Mouse (Mus musculus) heart, embryonic 16.5 days (tissue): ENCODE measurements at regions not wholly inside any gene's neighbourhood (a gene's known extent, or its start where the extent isn't known, plus 50 kb on each side); places are given as distances from the start of the nearest gene placed in this dataset.

ENCODE experiments used
- ATAC-seq: fragments of 200-750 bp; cut with Nextera tagmentation; replicated peaks from 2 replicates; pipeline ENCODE4 v1.8.0; 2017; ENCODE audit warnings: moderate number of reproducible peaks; ENCODE audit not compliant: insufficient read depth, low FRiP score; ENCODE audit errors: extremely low read depth
- H3K27ac ChIP-seq: fragments of 300-500 bp; sonication (generic); 2 replicates; pipeline ENCODE4 v1.5.1; 2014; ENCODE audit warnings: mild to moderate bottlenecking, low read length, control low read depth, moderate library complexity
- H3K27me3 ChIP-seq: fragments of 300-500 bp; sonication (generic); 2 replicates; pipeline ENCODE4 v1.6.1; 2014; ENCODE audit warnings: low read length, mixed read lengths; ENCODE audit not compliant: control insufficient read depth, insufficient read depth
- H3K36me3 ChIP-seq: fragments of 300-500 bp; sonication (generic); 2 replicates; pipeline ENCODE4 v1.6.1; 2014; ENCODE audit not compliant: control insufficient read depth, insufficient read depth
- H3K4me1 ChIP-seq: fragments of 300-500 bp; sonication (generic); 2 replicates; pipeline ENCODE4 v1.6.1; 2014; ENCODE audit warnings: low read length, mixed read lengths; ENCODE audit not compliant: control insufficient read depth, insufficient read depth
- H3K4me2 ChIP-seq: fragments of 300-500 bp; sonication (generic); 2 replicates; pipeline ENCODE4 v1.6.1; 2014; ENCODE audit warnings: low read depth, mild to moderate bottlenecking, control low read depth, low read length
- H3K4me3 ChIP-seq: fragments of 300-500 bp; sonication (generic); 2 replicates; pipeline ENCODE4 v1.5.1; 2014; ENCODE audit warnings: mild to moderate bottlenecking, control low read depth, low read length
- H3K9ac ChIP-seq: fragments of 300-500 bp; sonication (generic); 2 replicates; pipeline ENCODE4 v1.6.1; 2014; ENCODE audit warnings: low read length, control low read depth
- H3K9me3 ChIP-seq: fragments of 300-500 bp; sonication (generic); replicated peaks from 2 replicates; pipeline ENCODE4 v1.6.1; 2016; ENCODE audit warnings: low read length; ENCODE audit not compliant: control insufficient read depth
- WGBS: fragments of 180-500 bp; shearing (Covaris S2); extraction: QIAGEN DNeasy Blood & Tissue Kit; methylation state at CpG from one replicate; pipeline ENCODE4 v1.1.7; 2014; 5-methylcytosine and 5-hydroxymethylcytosine counted together

- Histone ChIP-seq H3K4me1 (no peaks in the 10 kb centered on the region), H3K4me2 (no peak overlapping the region), H3K9ac (no peak overlapping the region), H3K4me3 (no peak overlapping the region), H3K27ac (no peak overlapping the region), H3K9me3 (no peaks in the 10 kb centered on the region), H3K27me3 (no peaks in the 10 kb centered on the region), H3K36me3 (no peaks in the 10 kb centered on the region)
- 74% methylated on average over 5 of the region's 5 CpGs for WGBS
- no peak for ATAC-seq
Measured at GRCm38 (mm10) chr2:138048341-138048740, 208.0 kb upstream of the Btbd3 start.

DNA sequence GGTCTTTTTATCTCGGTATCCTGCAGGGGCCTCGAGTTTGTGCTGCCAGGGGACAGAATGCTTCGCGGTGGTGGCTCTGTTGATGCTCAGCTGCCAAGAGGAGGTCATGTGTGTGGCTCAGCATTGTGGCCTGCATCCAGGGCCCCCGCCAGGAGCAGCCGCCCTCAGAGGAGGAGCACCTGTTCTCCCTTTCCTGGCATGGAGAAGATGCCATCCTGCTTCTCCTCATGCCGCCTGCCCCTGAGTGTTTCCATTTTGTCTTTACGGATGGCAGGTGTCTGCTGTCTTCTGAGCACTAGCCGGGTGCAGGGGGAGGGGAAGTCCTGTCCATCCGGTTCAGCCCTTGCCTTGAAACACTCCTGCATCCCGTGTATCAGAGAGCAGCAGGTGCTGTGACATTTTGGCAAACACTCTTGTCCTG lies 208.6 kb upstream of the Btbd3 start:
- no peak for ATAC-seq
- WGBS = 27% methylated on average over 10 of the region's 11 CpGs
- no peak overlapping the region for H3K4me2 ChIP-seq
- no peaks in the 10 kb centered on the region for H3K36me3 ChIP-seq
- H3K27me3 ChIP-seq = no peaks in the 10 kb centered on the region
- no peak overlapping the region for H3K27ac ChIP-seq
- no peaks in the 10 kb centered on the region for H3K9me3 ChIP-seq
- H3K4me1 ChIP-seq = no peaks in the 10 kb centered on the region
- H3K4me3 ChIP-seq = no peak overlapping the region
- H3K9ac ChIP-seq = no peak overlapping the region

GRCm38 (mm10) chr2:138047361-138047760 lies 209.0 kb upstream of the Btbd3 start:
- no peak overlapping the region for H3K4me2 ChIP-seq
- no peak overlapping the region for H3K4me3 ChIP-seq
- H3K9me3 ChIP-seq = no peaks in the 10 kb centered on the region
- H3K4me1 ChIP-seq = no peaks in the 10 kb centered on the region
- no peaks in the 10 kb centered on the region for H3K27me3 ChIP-seq
- no peak overlapping the region for H3K9ac ChIP-seq
- no peak for ATAC-seq
- no peaks in the 10 kb centered on the region for H3K36me3 ChIP-seq
- H3K27ac ChIP-seq = no peak overlapping the region
- WGBS = 55% methylated on average over 10 of the region's 10 CpGs

- ATAC-seq = no peak
- Histone ChIP-seq H3K4me3 (no peak overlapping the region), H3K27ac (no peak overlapping the region), H3K36me3 (no peaks in the 10 kb centered on the region), H3K4me1 (no peaks in the 10 kb centered on the region), H3K4me2 (no peak overlapping the region), H3K27me3 (no peaks in the 10 kb centered on the region), H3K9me3 (no peaks in the 10 kb centered on the region), H3K9ac (no peak overlapping the region)
- 89% methylated on average over 3 of the region's 3 CpGs for WGBS
Measured at GRCm38 (mm10) chr2:138046918-138047317, 209.4 kb upstream of the Btbd3 start.

DNA sequence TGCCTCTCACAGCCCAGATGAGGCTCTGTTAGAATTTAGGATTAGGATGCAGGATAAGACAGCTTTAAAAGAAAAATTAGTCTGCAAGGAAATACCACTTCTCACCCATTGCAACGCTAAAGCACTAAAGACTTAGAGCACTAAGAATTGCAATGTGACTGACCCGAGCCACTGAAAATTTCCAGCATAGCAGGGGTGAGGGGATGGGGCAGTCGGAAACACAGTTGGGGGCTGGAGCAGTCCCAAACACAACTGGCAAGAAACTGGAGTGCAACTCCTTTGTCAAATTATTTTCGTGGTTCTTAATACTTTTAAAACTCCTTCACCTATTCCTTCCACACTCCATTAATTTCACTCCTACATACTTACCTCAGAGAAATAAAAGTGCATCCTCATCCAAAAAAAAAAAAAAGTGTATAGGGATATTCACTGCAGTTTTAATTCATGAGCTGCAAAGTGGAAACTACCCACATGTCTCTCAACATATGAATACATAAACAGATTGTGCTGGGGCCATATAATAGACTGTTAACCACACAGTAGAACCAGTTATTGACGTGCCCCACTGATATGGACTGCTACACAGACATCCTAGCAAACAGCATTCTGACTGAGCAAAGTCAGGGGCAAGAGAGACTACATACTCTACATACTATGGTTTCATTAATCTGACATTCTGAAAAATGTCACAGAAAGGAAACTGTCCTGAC lies 210.3 kb upstream of the Btbd3 start:
- ATAC-seq = no peak
- Histone ChIP-seq H3K9me3 (no peaks in the 10 kb centered on the region), H3K27ac (no peak overlapping the region), H3K27me3 (no peaks in the 10 kb centered on the region), H3K4me2 (no peak overlapping the region), H3K36me3 (no peaks in the 10 kb centered on the region), H3K9ac (no peak overlapping the region), H3K4me1 (no peaks in the 10 kb centered on the region), H3K4me3 (no peak overlapping the region)
- WGBS = 41% methylated on average over 5 of the region's 5 CpGs

DNA sequence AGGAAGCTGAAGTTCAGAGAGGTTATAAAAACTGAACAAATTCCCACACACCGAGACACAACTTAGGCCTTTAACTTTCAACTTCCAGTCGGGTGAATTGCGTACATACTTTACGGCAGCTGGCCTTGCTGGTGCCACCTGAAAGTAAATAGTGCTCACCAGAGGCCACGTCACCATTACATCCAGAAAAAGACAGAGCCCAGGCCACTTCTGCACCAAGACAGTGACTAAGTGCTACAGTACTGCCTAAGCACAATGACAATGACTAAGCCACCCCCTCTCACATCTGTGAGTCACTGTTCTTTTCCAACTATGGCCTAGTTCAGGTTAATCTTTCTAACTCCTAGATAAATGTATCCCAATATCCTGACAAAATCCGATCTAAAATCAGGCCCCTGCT lies 215.7 kb upstream of the Btbd3 start:
- 75% methylated on average over 6 of the region's 6 CpGs for WGBS
- no peak overlapping the region for H3K4me2 ChIP-seq
- no peaks in the 10 kb centered on the region for H3K36me3 ChIP-seq
- no peak for ATAC-seq
- H3K4me3 ChIP-seq = no peak overlapping the region
- no peak overlapping the region for H3K9ac ChIP-seq
- no peaks in the 10 kb centered on the region for H3K27me3 ChIP-seq
- H3K27ac ChIP-seq = no peak overlapping the region
- H3K4me1 ChIP-seq = no peaks in the 10 kb centered on the region
- no peaks in the 10 kb centered on the region for H3K9me3 ChIP-seq

- no peaks in the 10 kb centered on the region for H3K27me3 ChIP-seq
- WGBS = 66% methylated on average over 5 of the region's 5 CpGs
- ATAC-seq = no peak
- H3K4me2 ChIP-seq = no peak overlapping the region
- no peaks in the 10 kb centered on the region for H3K36me3 ChIP-seq
- no peaks in the 10 kb centered on the region for H3K9me3 ChIP-seq
- no peak overlapping the region for H3K9ac ChIP-seq
- H3K4me3 ChIP-seq = no peak overlapping the region
- H3K27ac ChIP-seq = no peak overlapping the region
- H3K4me1 ChIP-seq = no peaks in the 10 kb centered on the region
Measured at GRCm38 (mm10) chr2:138040302-138040701, 216.1 kb upstream of the Btbd3 start.

GRCm38 (mm10) chr2:138034123-138034736 lies 222.1 kb upstream of the Btbd3 start:
- WGBS = 82% methylated on average over 8 of the region's 8 CpGs
- Histone ChIP-seq H3K27me3 (no peaks in the 10 kb centered on the region), H3K9me3 (no peaks in the 10 kb centered on the region), H3K36me3 (no peaks in the 10 kb centered on the region), H3K4me3 (no peak overlapping the region), H3K4me1 (no peaks in the 10 kb centered on the region), H3K4me2 (no peak overlapping the region), H3K9ac (no peak overlapping the region), H3K27ac (no peak overlapping the region)
- no peak for ATAC-seq

DNA sequence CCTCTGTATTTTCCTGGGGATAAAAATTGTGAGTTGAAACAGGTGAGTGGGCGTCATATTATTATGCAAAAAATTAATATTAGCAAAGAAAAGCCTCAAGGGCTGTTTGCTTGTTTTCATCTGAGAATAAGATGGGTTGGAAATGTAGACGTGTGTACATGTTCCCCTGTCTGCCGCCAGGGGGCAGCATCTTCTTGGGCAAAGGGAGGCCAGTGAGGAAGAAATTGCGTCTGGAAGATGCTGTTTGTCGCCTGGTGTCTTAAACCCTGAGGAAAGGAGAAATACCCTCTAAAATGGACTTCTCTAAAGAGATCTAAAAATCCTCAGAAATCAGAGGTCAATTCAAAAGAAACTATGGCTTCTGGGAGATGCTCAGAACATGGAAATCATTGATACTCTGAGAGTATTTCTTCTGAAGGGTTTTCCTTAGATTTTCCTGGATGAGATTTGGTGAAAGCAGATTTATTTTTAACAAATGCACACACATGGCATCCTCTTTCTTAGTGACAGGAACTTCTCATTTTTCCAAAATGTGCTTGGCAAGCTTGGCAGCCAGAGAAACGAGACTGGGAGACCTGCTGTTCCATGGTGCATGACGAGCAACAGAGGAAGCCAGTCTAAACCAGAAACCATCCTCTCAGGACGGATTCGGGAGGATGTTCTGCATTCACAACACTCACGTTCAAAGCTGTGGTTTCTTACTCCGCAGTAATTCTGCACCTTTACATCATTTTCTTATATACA lies 222.8 kb upstream of the Btbd3 start:
- WGBS = 38% methylated on average over 11 of the region's 11 CpGs
- H3K4me3 ChIP-seq = no peak overlapping the region
- no peak overlapping the region for H3K27ac ChIP-seq
- no peak overlapping the region for H3K9ac ChIP-seq
- H3K4me2 ChIP-seq = no peak overlapping the region
- no peaks in the 10 kb centered on the region for H3K27me3 ChIP-seq
- no peaks in the 10 kb centered on the region for H3K9me3 ChIP-seq
- ATAC-seq = no peak
- no peaks in the 10 kb centered on the region for H3K36me3 ChIP-seq
- no peaks in the 10 kb centered on the region for H3K4me1 ChIP-seq
